Mouse (Mus musculus) retina, postnatal 7 days (tissue): ENCODE results near the gene Nup214.

Experiments
- DNase-seq: peaks from one replicate; pipeline ENCODE4 v3.0.0-alpha.2; 2012; ENCODE audit warnings: low read depth, low spot score

The Nup214 gene

GRCm38 (mm10) chr2:32068811-32069607, 94.8 kb downstream of the Nup214 start:
- DNase-seq, result no peak

GRCm38 (mm10) chr2:32070747-32071146, 96.5 kb downstream of the Nup214 start:
- no peak for DNase-seq

GRCm38 (mm10) chr2:32074404-32074803, 100.2 kb downstream of the Nup214 start:
- DNase-seq, result no peak

- no peak for DNase-seq
Observed at GRCm38 (mm10) chr2:32075368-32075767, 101.1 kb downstream of the Nup214 start.

GRCm38 (mm10) chr2:32077744-32078143, 103.5 kb downstream of the Nup214 start:
- DNase-seq, result no peak

- no peak for DNase-seq
Observed at GRCm38 (mm10) chr2:32078522-32078921, 104.3 kb downstream of the Nup214 start.

GRCm38 (mm10) chr2:32079191-32079725, 105.0 kb downstream of the Nup214 start:
- no peak for DNase-seq

- no peak for DNase-seq
Observed at GRCm38 (mm10) chr2:32080681-32081080, 106.4 kb downstream of the Nup214 start.

- DNase-seq, result no peak
Observed at GRCm38 (mm10) chr2:32081296-32081929, 107.2 kb downstream of the Nup214 start.

- no peak for DNase-seq
Observed at GRCm38 (mm10) chr2:32082229-32082628, 108.0 kb downstream of the Nup214 start.

- no peak for DNase-seq
Observed at GRCm38 (mm10) chr2:32083159-32084011, 109.1 kb downstream of the Nup214 start.

- DNase-seq, result no peak
Observed at GRCm38 (mm10) chr2:32084111-32084871, 110.1 kb downstream of the Nup214 start, which contains the start of gene Fam78a. Gene Fam78a, minus strand, starts transcription at chr2:32084857.

- no peak for DNase-seq
Observed at GRCm38 (mm10) chr2:32084872-32085199, 110.6 kb downstream of the Nup214 start.

GRCm38 (mm10) chr2:32085231-32085630, 111.0 kb downstream of the Nup214 start:
- DNase-seq, result no peak

GRCm38 (mm10) chr2:32087606-32088005, 113.4 kb downstream of the Nup214 start:
- DNase-seq, result no peak

GRCm38 (mm10) chr2:32088372-32088981, 114.2 kb downstream of the Nup214 start:
- no peak for DNase-seq

- DNase-seq, result no peak
Observed at GRCm38 (mm10) chr2:32089606-32090005, 115.4 kb downstream of the Nup214 start.

GRCm38 (mm10) chr2:32090145-32090544, 115.9 kb downstream of the Nup214 start:
- DNase-seq, result no peak

GRCm38 (mm10) chr2:32091956-32092355, 117.7 kb downstream of the Nup214 start:
- DNase-seq, result no peak

- no peak for DNase-seq
Observed at GRCm38 (mm10) chr2:32094001-32094707, 119.9 kb downstream of the Nup214 start.
